Mouse (Mus musculus): ENCODE results near the gene Teddm1b. TPM values are rescaled to one million over a fixed set of nuclear protein-coding genes. Genes with fewer than 3 reads are reported as not detected.
A peak's percentile ranks its signal among the peaks of the same experiment; 100 is the strongest.

The Teddm1b gene
- polyA plus RNA-seq, 1 experiment, result 251 TPM

- DNase-seq (ENCODE audit: low read depth), result peak; percentile 79
These were observed 26.9 kb downstream of the Teddm1b start for GRCm38 (mm10) chr1:153900860-153901730.

GRCm38 (mm10) chr1:153903006-153903405 is 28.9 kb downstream of the Teddm1b start:
- no peak for DNase-seq (ENCODE audit: low read depth)

- DNase-seq (ENCODE audit: low read depth), result no peak
These were observed 30.1 kb downstream of the Teddm1b start for GRCm38 (mm10) chr1:153904236-153904635.

GRCm38 (mm10) chr1:153905884-153906283 is 31.7 kb downstream of the Teddm1b start:
- DNase-seq (ENCODE audit: low read depth), result no peak

GRCm38 (mm10) chr1:153908208-153908607 is 34.1 kb downstream of the Teddm1b start:
- DNase-seq (ENCODE audit: low read depth), result no peak

GRCm38 (mm10) chr1:153908741-153909140 is 34.6 kb downstream of the Teddm1b start:
- no peak for DNase-seq (ENCODE audit: low read depth)

- no peak for DNase-seq (ENCODE audit: low read depth)
These were observed 35.2 kb downstream of the Teddm1b start for GRCm38 (mm10) chr1:153909213-153909962.

GRCm38 (mm10) chr1:153909963-153910291 is 35.8 kb downstream of the Teddm1b start:
- DNase-seq (ENCODE audit: low read depth), result no peak

- no peak for DNase-seq (ENCODE audit: low read depth)
These were observed 36.3 kb downstream of the Teddm1b start for GRCm38 (mm10) chr1:153910423-153910822.

GRCm38 (mm10) chr1:153911276-153911795 is 37.2 kb downstream of the Teddm1b start:
- DNase-seq (ENCODE audit: low read depth), result no peak

GRCm38 (mm10) chr1:153913869-153914268 is 39.7 kb downstream of the Teddm1b start:
- no peak for DNase-seq (ENCODE audit: low read depth)

- no peak for DNase-seq (ENCODE audit: low read depth)
These were observed 44.5 kb downstream of the Teddm1b start for GRCm38 (mm10) chr1:153918521-153919206.

- no peak for DNase-seq (ENCODE audit: low read depth)
These were observed 47.5 kb downstream of the Teddm1b start for GRCm38 (mm10) chr1:153921642-153922041.

- DNase-seq (ENCODE audit: low read depth), result no peak
These were observed 48.5 kb downstream of the Teddm1b start for GRCm38 (mm10) chr1:153922571-153923021.

- no peak for DNase-seq (ENCODE audit: low read depth)
These were observed 50.5 kb downstream of the Teddm1b start for GRCm38 (mm10) chr1:153924395-153925385.

Other genes with a start within 250 kb of the Teddm1b start
- gene Rgs8, start 221.3 kb upstream of the Teddm1b start, polyA plus RNA-seq (2012; rRNA removed), result 0.01 TPM in 1 of 2 replicates, not detected in the other
- 1.1 and 1.6 TPM in 2 replicates for gene Rgs16, start 134.0 kb upstream of the Teddm1b start, polyA plus RNA-seq (2012; rRNA removed)
- gene Rnasel, start 124.9 kb upstream of the Teddm1b start, polyA plus RNA-seq (2012; rRNA removed), result 8.7 and 10.6 TPM in 2 replicates
- gene Rgsl1, start 30.2 kb upstream of the Teddm1b start, polyA plus RNA-seq (2012; rRNA removed), result 0.76 and 1.2 TPM in 2 replicates
- 1,422 and 1,881 TPM in 2 replicates for gene Teddm1a, start 17.4 kb downstream of the Teddm1b start, polyA plus RNA-seq (2012; rRNA removed)
- 1,893 and 2,796 TPM in 2 replicates for gene Glul, start 25.6 kb downstream of the Teddm1b start, polyA plus RNA-seq (2012; rRNA removed)
- gene Teddm2, start 25.9 kb downstream of the Teddm1b start, polyA plus RNA-seq (2012; rRNA removed), result 1,587 and 1,994 TPM in 2 replicates